Mouse (Mus musculus): ENCODE measurements around the gene Lcn12. TPM values are rescaled to one million over a fixed set of nuclear protein-coding genes. Genes with fewer than 3 reads are reported as not detected.
A peak's percentile ranks its signal among the peaks of the same experiment; 100 is the strongest.

Lcn12 gene
- polyA plus RNA-seq, 1 experiment from 2014 or later = not detected

- H3K9me3 ChIP-seq (ENCODE audit: control insufficient read depth, low read length) = no peaks in the 10 kb centered on the region
- H3K4me3 ChIP-seq (ENCODE audit: low read depth, low read length) = no peak overlapping the region
- H3K36me3 ChIP-seq (ENCODE audit: control insufficient read depth, insufficient read depth, low read length) = peaks cover 7% of the 10 kb centered on the region; the same call in 1 of the 2 replicates
- ATAC-seq (ENCODE audit: low FRiP score, low TSS enrichment) (no peak), DNase-seq (ENCODE audit: low spot score) (no peak)
- H3K27ac ChIP-seq (replicated peaks) = no peak overlapping the region
- 0 out of 2 replicates have a peak, but pooled peaks cover 10% of the 10 kb centered on the region for H3K4me1 ChIP-seq (replicated peaks; ENCODE audit: control insufficient read depth, insufficient read depth)
- H3K4me2 ChIP-seq (replicated peaks; ENCODE audit: low read depth) = no peak overlapping the region
- no peaks in the 10 kb centered on the region for H3K27me3 ChIP-seq (ENCODE audit: control insufficient read depth, insufficient read depth, low read length)
- WGBS = 80% methylated on average over 19 of the region's 19 CpGs
- H3K9ac ChIP-seq (ENCODE audit: low read length) = no peak overlapping the region
- TF ChIP-seq EP300 (optimal IDR thresholded peaks at IDR 0.05) (no peak), CTCF (IDR thresholded peaks at IDR 0.05; ENCODE audit: low read depth) (no peak)
These were observed 10.8 kb upstream of the Lcn12 start for GRCm38 (mm10) chr2:25504538-25504937.

- peak overlapping the region; percentile 86 for H3K27ac ChIP-seq (replicated peaks)
These were observed 9.0 kb upstream of the Lcn12 start for GRCm38 (mm10) chr2:25502726-25503125.

GRCm38 (mm10) chr2:25501593-25502486 lies 8.1 kb upstream of the Lcn12 start, which contains the start of gene C8g:
Gene C8g, minus strand, starts transcription at chr2:25501719.
- no peaks in the 10 kb centered on the region for H3K9me3 ChIP-seq (ENCODE audit: control insufficient read depth, low read length)

More at GRCm38 (mm10) chr2:25502726-25503125, 9.0 kb upstream of the Lcn12 start:
- Histone ChIP-seq H3K36me3 (ENCODE audit: control insufficient read depth, insufficient read depth, low read length) (peaks cover 7% of the 10 kb centered on the region; the same call in 1 of the 2 replicates), H3K27me3 (ENCODE audit: control insufficient read depth, insufficient read depth, low read length) (no peaks in the 10 kb centered on the region), H3K9ac (ENCODE audit: low read length) (no peak overlapping the region; the same call in 1 of the 2 replicates), H3K4me1 (replicated peaks; ENCODE audit: control insufficient read depth, insufficient read depth) (0 out of 2 replicates have a peak, but pooled peaks cover 10% of the 10 kb centered on the region), H3K9me3 (ENCODE audit: control insufficient read depth, low read length) (no peaks in the 10 kb centered on the region), H3K4me2 (replicated peaks; ENCODE audit: low read depth) (no peak overlapping the region), H3K4me3 (ENCODE audit: low read depth, low read length) (no peak overlapping the region)
- DNase-seq (ENCODE audit: low spot score) (peak; percentile 60), ATAC-seq (ENCODE audit: low FRiP score, low TSS enrichment) (peak; percentile 68)
- WGBS = 61% methylated on average over 3 of the region's 3 CpGs
- TF ChIP-seq EP300 (optimal IDR thresholded peaks at IDR 0.05) (peak; percentile 41), CTCF (IDR thresholded peaks at IDR 0.05; ENCODE audit: low read depth) (no peak)

GRCm38 (mm10) chr2:25500576-25501405 lies 7.1 kb upstream of the Lcn12 start, which contains the start of gene Fbxw5:
Gene Fbxw5, plus strand, starts transcription at chr2:25500750.
- ATAC-seq (ENCODE audit: low FRiP score, low TSS enrichment) (peak; percentile 84), DNase-seq (ENCODE audit: low spot score) (peak; percentile 97)
- H3K36me3 ChIP-seq (ENCODE audit: control insufficient read depth, insufficient read depth, low read length) = peaks cover 7% of the 10 kb centered on the region; the same call in 1 of the 2 replicates
- peak within 1 kb of the TSS; percentile 84 for H3K4me3 ChIP-seq (ENCODE audit: low read depth, low read length)
- TF ChIP-seq EP300 (optimal IDR thresholded peaks at IDR 0.05) (no peak), CTCF (IDR thresholded peaks at IDR 0.05; ENCODE audit: low read depth) (no peak)
- H3K27ac ChIP-seq (replicated peaks) = peak within 1 kb of the TSS; percentile 86
- H3K9ac ChIP-seq (ENCODE audit: low read length) = peak within 1 kb of the TSS; percentile 97
- peak within 1 kb of the TSS; percentile 89 for H3K4me2 ChIP-seq (replicated peaks; ENCODE audit: low read depth)
- 0% methylated on average over 41 of the region's 44 CpGs for WGBS
- H3K4me1 ChIP-seq (replicated peaks; ENCODE audit: control insufficient read depth, insufficient read depth) = 0 out of 2 replicates have a peak, but pooled peaks cover 10% of the 10 kb centered on the region
- H3K27me3 ChIP-seq (ENCODE audit: control insufficient read depth, insufficient read depth, low read length) = no peaks in the 10 kb centered on the region
- no peaks in the 10 kb centered on the region for H3K9me3 ChIP-seq (ENCODE audit: control insufficient read depth, low read length)

More at GRCm38 (mm10) chr2:25501593-25502486, 8.1 kb upstream of the Lcn12 start, which contains the start of gene C8g:
- ATAC-seq (ENCODE audit: low FRiP score, low TSS enrichment) = no peak
- Histone ChIP-seq H3K9ac (ENCODE audit: low read length) (peak within 1 kb of the TSS; percentile 97), H3K4me3 (ENCODE audit: low read depth, low read length) (peak within 1 kb of the TSS; percentile 84), H3K36me3 (ENCODE audit: control insufficient read depth, insufficient read depth, low read length) (peaks cover 7% of the 10 kb centered on the region; the same call in 1 of the 2 replicates), H3K27ac (replicated peaks) (peak within 1 kb of the TSS; percentile 86), H3K27me3 (ENCODE audit: control insufficient read depth, insufficient read depth, low read length) (no peaks in the 10 kb centered on the region), H3K4me1 (replicated peaks; ENCODE audit: control insufficient read depth, insufficient read depth) (0 out of 2 replicates have a peak, but pooled peaks cover 10% of the 10 kb centered on the region), H3K4me2 (replicated peaks; ENCODE audit: low read depth) (peak within 1 kb of the TSS; percentile 89)
- DNase-seq (ENCODE audit: low spot score) = no peak
- TF ChIP-seq CTCF (IDR thresholded peaks at IDR 0.05; ENCODE audit: low read depth) (peak; percentile 22; the same call in 1 of the 2 replicates), EP300 (optimal IDR thresholded peaks at IDR 0.05) (no peak)
- WGBS = 71% methylated on average over 20 of the region's 20 CpGs

- peak overlapping the region; percentile 50 for H3K4me2 ChIP-seq (replicated peaks; ENCODE audit: low read depth)
- DNase-seq (ENCODE audit: low spot score) (no peak), ATAC-seq (ENCODE audit: low FRiP score, low TSS enrichment) (peak; percentile 2; the same call in 1 of the 2 replicates)
- H3K9me3 ChIP-seq (ENCODE audit: control insufficient read depth, low read length) = no peaks in the 10 kb centered on the region
- peak overlapping the region; percentile 84; the same call in 1 of the 2 replicates for H3K4me3 ChIP-seq (ENCODE audit: low read depth, low read length)
- H3K36me3 ChIP-seq (ENCODE audit: control insufficient read depth, insufficient read depth, low read length) = peaks cover 2% of the 10 kb centered on the region; the same call in 1 of the 2 replicates
- H3K27me3 ChIP-seq (ENCODE audit: control insufficient read depth, insufficient read depth, low read length) = no peaks in the 10 kb centered on the region
- 0 out of 2 replicates have a peak, but pooled peaks cover 10% of the 10 kb centered on the region for H3K4me1 ChIP-seq (replicated peaks; ENCODE audit: control insufficient read depth, insufficient read depth)
- 69% methylated on average over 6 of the region's 6 CpGs for WGBS
- TF ChIP-seq CTCF (IDR thresholded peaks at IDR 0.05; ENCODE audit: low read depth) = no peak
- TF ChIP-seq EP300 (optimal IDR thresholded peaks at IDR 0.05) = no peak
- peak overlapping the region; percentile 45 for H3K9ac ChIP-seq (ENCODE audit: low read length)
- no peak overlapping the region; the same call in 1 of the 2 replicates for H3K27ac ChIP-seq (replicated peaks)
These were observed 6.4 kb upstream of the Lcn12 start for GRCm38 (mm10) chr2:25500071-25500575.

All from stomach, postnatal 0 days (tissue).